Mouse (Mus musculus) forebrain, postnatal 0 days (tissue): ENCODE measurements around the gene Dab1. TPM values are rescaled to one million over a fixed set of nuclear protein-coding genes. Genes with fewer than 3 reads are reported as not detected.

Source experiments
- ATAC-seq: fragments of 200-750 bp; cut with Nextera tagmentation; 2 replicates; pipeline ENCODE4 v1.8.0; 2017; ENCODE audit warnings: mild to moderate bottlenecking, moderate library complexity
- DNase-seq: peaks from one replicate; pipeline ENCODE4 v3.0.0-alpha.2; 2015
- H3K27ac ChIP-seq: fragments of 300-500 bp; sonication (generic); 2 replicates; pipeline ENCODE4 v1.5.1; 2014; ENCODE audit warnings: low read depth, mild to moderate bottlenecking, antibody characterized with exemption, low read length, moderate library complexity, mixed read lengths
- H3K27me3 ChIP-seq: fragments of 300-500 bp; sonication (generic); 2 replicates; pipeline ENCODE4 v1.6.1; 2014; ENCODE audit warnings: mild to moderate bottlenecking, low read length, mixed read lengths; ENCODE audit not compliant: insufficient read depth
- H3K36me3 ChIP-seq: fragments of 300-500 bp; sonication (generic); 2 replicates; pipeline ENCODE4 v1.6.1; 2014; ENCODE audit warnings: mild to moderate bottlenecking, moderate library complexity; ENCODE audit not compliant: insufficient read depth
- H3K4me1 ChIP-seq: fragments of 300-500 bp; sonication (generic); 2 replicates; pipeline ENCODE4 v1.6.1; 2014; ENCODE audit warnings: antibody characterized with exemption; ENCODE audit not compliant: insufficient read depth
- H3K4me2 ChIP-seq: fragments of 300-500 bp; sonication (generic); 2 replicates; pipeline ENCODE4 v1.6.1; 2014; ENCODE audit warnings: low read depth, mild to moderate bottlenecking, moderate library complexity
- H3K4me3 ChIP-seq: fragments of 300-500 bp; sonication (generic); 2 replicates; pipeline ENCODE4 v1.5.1; 2014; ENCODE audit warnings: low read depth, low read length, mixed read lengths
- H3K9ac ChIP-seq: fragments of 300-500 bp; sonication (generic); 2 replicates; pipeline ENCODE4 v1.6.1; 2014; ENCODE audit warnings: mild to moderate bottlenecking
- H3K9me3 ChIP-seq: fragments of 300-500 bp; sonication (generic); 2 replicates; pipeline ENCODE4 v1.6.1; 2016; ENCODE audit warnings: low read length
- CTCF ChIP-seq: sonication (generic); IDR thresholded peaks from 2 replicates; pipeline ENCODE4 v1.5.1; 2016; ENCODE audit warnings: antibody characterized with exemption, control low read depth, low read depth
- WGBS: fragments of 180-500 bp; shearing (Covaris S2); extraction: QIAGEN DNeasy Blood & Tissue Kit; methylation state at CpG from one replicate; pipeline ENCODE4 v1.1.7; 2014; 5-methylcytosine and 5-hydroxymethylcytosine counted together
- polyA plus RNA-seq: library from polyadenylated mRNA; unstranded; fragments of >200 nt; fragmentation: Nextera tagmentation; extraction: Ambion mirVana; gene quantifications from 2 replicates; pipeline ENCODE4 v1.2.1, GENCODE M21; 2015
- total RNA-seq: library from RNA; depleted of rRNA; stranded (reverse); fragments of >200 nt; gene quantifications from 2 replicates; pipeline ENCODE4 v1.2.3, GENCODE M21; 2014

The Dab1 gene
- total and polyA plus RNA-seq, 2 experiments from 2014 or later, result 64.8 to 141 TPM

GRCm38 (mm10) chr4:104570523-104570922 is 951.4 kb downstream of the Dab1 start:
- Histone ChIP-seq H3K36me3 (no peaks in the 10 kb centered on the region), H3K27ac (no peak overlapping the region), H3K9me3 (no peaks in the 10 kb centered on the region), H3K4me3 (no peak overlapping the region), H3K4me1 (no peaks in the 10 kb centered on the region), H3K4me2 (no peak overlapping the region), H3K27me3 (no peaks in the 10 kb centered on the region), H3K9ac (no peak overlapping the region)
- TF ChIP-seq CTCF, result peak; percentile 49
- DNase-seq (no peak), ATAC-seq (no peak)
- 71% methylated on average over 4 of the region's 4 CpGs for WGBS

- DNase-seq (no peak), ATAC-seq (no peak)
- Histone ChIP-seq H3K4me2 (no peak overlapping the region), H3K27me3 (no peaks in the 10 kb centered on the region), H3K36me3 (no peaks in the 10 kb centered on the region), H3K9me3 (no peaks in the 10 kb centered on the region), H3K4me3 (no peak overlapping the region), H3K4me1 (no peaks in the 10 kb centered on the region), H3K27ac (no peak overlapping the region), H3K9ac (no peak overlapping the region)
- WGBS, result 71% methylated on average over 8 of the region's 8 CpGs
- no peak for TF ChIP-seq CTCF
These were observed 953.3 kb downstream of the Dab1 start for GRCm38 (mm10) chr4:104572440-104572839.

- TF ChIP-seq CTCF, result no peak
- ATAC-seq, result no peak
- no peaks in the 10 kb centered on the region for H3K4me1 ChIP-seq
- no peaks in the 10 kb centered on the region for H3K36me3 ChIP-seq
- no peak overlapping the region for H3K9ac ChIP-seq
- H3K27me3 ChIP-seq, result no peaks in the 10 kb centered on the region
- H3K4me2 ChIP-seq, result no peak overlapping the region
- no peak for DNase-seq
- no peak overlapping the region for H3K27ac ChIP-seq
- no peaks in the 10 kb centered on the region for H3K9me3 ChIP-seq
- WGBS, result 82% methylated on average over 7 of the region's 7 CpGs
- no peak overlapping the region for H3K4me3 ChIP-seq
These were observed 954.3 kb downstream of the Dab1 start for GRCm38 (mm10) chr4:104573419-104573818.

GRCm38 (mm10) chr4:104578370-104578769 is 959.2 kb downstream of the Dab1 start:
- ATAC-seq (no peak), DNase-seq (no peak)
- Histone ChIP-seq H3K4me3 (no peak overlapping the region), H3K27me3 (no peaks in the 10 kb centered on the region), H3K4me2 (no peak overlapping the region), H3K9me3 (no peaks in the 10 kb centered on the region), H3K27ac (peak overlapping the region; percentile 40; the same call in 1 of the 2 replicates), H3K4me1 (peaks cover 3% of the 10 kb centered on the region; the same call in 1 of the 2 replicates), H3K36me3 (no peaks in the 10 kb centered on the region), H3K9ac (no peak overlapping the region)
- TF ChIP-seq CTCF, result no peak
- WGBS, result 7% methylated on average over 3 of the region's 3 CpGs

- Histone ChIP-seq H3K4me3 (no peak overlapping the region), H3K9me3 (no peaks in the 10 kb centered on the region), H3K36me3 (no peaks in the 10 kb centered on the region), H3K4me1 (peaks cover 3% of the 10 kb centered on the region; the same call in 1 of the 2 replicates), H3K4me2 (no peak overlapping the region), H3K27me3 (no peaks in the 10 kb centered on the region), H3K27ac (no peak overlapping the region), H3K9ac (no peak overlapping the region)
- no peak for DNase-seq
- 84% methylated on average over 5 of the region's 5 CpGs for WGBS
- no peak for ATAC-seq
- no peak for TF ChIP-seq CTCF
These were observed 960.9 kb downstream of the Dab1 start for GRCm38 (mm10) chr4:104579946-104580544.

- no peak overlapping the region for H3K9ac ChIP-seq
- H3K36me3 ChIP-seq, result no peaks in the 10 kb centered on the region
- 45% methylated on average over 5 of the region's 5 CpGs for WGBS
- H3K4me2 ChIP-seq, result no peak overlapping the region
- TF ChIP-seq CTCF, result no peak
- H3K27ac ChIP-seq, result no peak overlapping the region
- DNase-seq, result no peak
- no peak overlapping the region for H3K4me3 ChIP-seq
- H3K9me3 ChIP-seq, result no peaks in the 10 kb centered on the region
- no peak for ATAC-seq
- peaks cover 3% of the 10 kb centered on the region; the same call in 1 of the 2 replicates for H3K4me1 ChIP-seq
- no peaks in the 10 kb centered on the region for H3K27me3 ChIP-seq
These were observed 963.6 kb downstream of the Dab1 start for GRCm38 (mm10) chr4:104582726-104583125.

- Histone ChIP-seq H3K27ac (no peak overlapping the region), H3K9me3 (no peaks in the 10 kb centered on the region), H3K27me3 (no peaks in the 10 kb centered on the region), H3K4me3 (no peak overlapping the region), H3K4me1 (peaks cover 7% of the 10 kb centered on the region; the same call in 1 of the 2 replicates), H3K36me3 (no peaks in the 10 kb centered on the region), H3K4me2 (no peak overlapping the region), H3K9ac (no peak overlapping the region)
- DNase-seq, result no peak
- no peak for ATAC-seq
- TF ChIP-seq CTCF, result no peak
- 41% methylated on average over 2 of the region's 2 CpGs for WGBS
These were observed 968.7 kb downstream of the Dab1 start for GRCm38 (mm10) chr4:104587826-104588225.
